Mouse (Mus musculus): ENCODE data around the gene Cdh23.

Gene Cdh23

GRCm38 (mm10) chr10:60474549-60474948 is 221.7 kb downstream of the Cdh23 start:
- DNase-seq (ENCODE audit: low spot score in 2 of 2) = no peak

DNA sequence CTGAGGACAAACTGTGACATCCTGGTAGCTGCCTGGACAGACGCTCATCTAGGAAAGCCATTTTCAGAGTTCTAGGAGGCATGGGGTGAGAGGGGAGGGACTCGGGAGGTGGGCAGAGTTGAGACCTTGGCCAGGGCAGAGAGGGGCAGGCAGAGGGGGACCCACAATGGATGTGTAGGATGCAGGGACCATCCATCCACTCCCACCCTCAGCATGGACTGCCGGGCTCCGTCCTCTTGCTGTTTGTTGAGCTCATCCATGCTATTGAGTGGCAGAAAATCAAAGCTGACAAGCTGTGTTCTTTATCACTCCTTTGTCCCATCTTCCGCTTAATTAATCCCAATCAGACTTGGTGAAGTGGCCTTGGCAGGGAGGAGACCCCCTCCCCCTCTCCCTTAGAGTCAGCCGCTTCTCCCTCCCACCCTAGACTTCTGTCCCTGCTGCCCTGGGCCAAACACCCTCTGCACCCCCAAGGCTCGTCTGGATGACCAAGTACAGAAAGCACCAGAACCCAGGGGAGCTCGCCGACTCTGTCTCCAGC is 222.4 kb downstream of the Cdh23 start:
- DNase-seq (ENCODE audit: low spot score in 2 of 2) = no peak

- no peak for DNase-seq (ENCODE audit: low spot score in 2 of 2)
These were observed 228.5 kb downstream of the Cdh23 start for GRCm38 (mm10) chr10:60467752-60468151.

DNA sequence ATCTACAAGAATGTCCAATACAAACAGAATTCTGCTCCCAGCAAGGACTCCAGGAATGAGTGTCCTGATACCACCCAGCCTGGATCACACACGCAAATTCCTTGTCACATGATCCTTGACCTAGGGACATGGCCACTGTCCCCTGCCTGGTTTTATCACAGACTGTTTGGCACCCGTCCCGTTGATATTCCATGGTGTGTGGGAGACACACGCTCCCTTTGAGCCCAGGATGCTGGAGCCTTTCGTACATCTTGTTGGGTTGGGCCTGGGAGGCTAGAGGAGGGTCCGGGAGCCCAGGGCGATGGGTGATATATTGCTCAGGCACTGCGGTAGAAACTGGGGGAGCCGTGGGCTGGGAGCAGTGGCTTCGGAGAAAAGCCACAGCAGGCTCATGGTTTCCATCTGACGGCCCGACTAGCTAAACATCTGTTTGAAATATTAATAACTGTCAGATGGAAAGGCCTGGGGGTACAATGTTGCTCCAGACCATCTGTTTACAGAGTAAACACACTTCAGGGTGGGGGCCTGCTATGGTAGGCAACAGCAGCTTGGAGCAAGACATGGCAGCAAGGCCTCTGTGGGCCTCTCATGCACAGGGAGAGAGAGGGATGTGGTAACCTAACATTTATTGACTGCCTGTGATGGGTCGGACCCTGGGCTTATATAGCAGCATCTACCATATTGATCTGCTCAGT is 232.2 kb downstream of the Cdh23 start:
- DNase-seq (ENCODE audit: low spot score in 2 of 2) = no peak

DNA sequence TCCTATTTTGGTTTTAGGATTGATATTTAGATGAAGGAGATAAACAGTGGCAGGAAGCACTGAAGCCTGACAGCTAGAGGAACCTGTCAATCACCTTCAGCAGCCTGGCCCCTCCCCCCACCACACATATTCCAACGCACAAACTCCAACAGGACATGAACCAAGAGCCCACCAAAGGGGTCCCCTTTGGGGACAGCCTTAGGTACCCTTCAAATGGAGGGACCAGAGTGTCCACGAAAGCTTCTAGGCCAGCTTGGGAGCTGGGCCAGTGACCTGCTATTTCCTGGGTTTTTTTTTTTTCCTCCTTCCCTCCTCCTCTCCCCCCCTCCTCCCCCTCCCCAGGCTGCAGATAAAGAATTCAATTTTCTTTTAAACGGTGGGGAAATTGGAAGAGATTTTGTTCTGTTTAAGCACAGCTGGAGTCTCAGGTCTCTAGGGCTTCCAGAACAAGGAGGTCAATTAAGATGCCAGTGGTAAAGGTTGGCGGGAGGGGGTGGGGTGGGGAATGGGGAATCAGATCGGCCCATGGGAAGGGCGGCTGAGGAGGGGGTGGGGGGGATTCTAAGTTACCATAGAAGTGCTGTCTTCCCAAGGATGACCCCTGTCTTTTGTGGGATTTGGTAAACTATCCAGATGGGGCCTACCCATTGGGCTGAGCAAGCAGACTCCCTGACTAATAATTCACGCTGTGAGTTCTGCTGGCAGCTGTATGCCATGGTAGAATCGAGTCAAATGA is 239.5 kb downstream of the Cdh23 start:
- no peak for DNase-seq (ENCODE audit: low spot score in 2 of 2)

DNA sequence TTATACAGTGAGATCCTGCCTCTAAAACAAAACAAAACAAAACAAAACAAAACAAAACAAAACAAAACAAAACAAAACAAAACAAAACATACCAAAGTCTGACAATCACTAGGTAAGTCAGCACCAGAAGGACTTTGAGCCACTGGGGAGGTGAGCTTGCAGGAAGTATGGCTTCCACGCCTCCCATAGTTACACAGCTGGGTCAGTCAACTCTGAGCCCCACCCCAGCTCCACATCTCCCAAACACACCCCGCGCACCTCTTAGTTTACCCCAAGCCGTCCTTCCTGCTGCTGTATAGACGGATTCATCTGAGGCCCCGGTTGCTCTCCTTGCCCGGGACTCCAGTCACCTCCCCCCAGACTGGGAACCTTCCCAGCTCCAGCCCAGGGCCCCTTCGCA is 241.1 kb downstream of the Cdh23 start:
- DNase-seq (ENCODE audit: low spot score in 2 of 2) = no peak

GRCm38 (mm10) chr10:60447186-60447585 is 249.1 kb downstream of the Cdh23 start:
- DNase-seq (ENCODE audit: low spot score in 2 of 2) = no peak

- DNase-seq (ENCODE audit: low spot score in 2 of 2) = peak; percentile 56 to 68
These were observed 251.2 kb downstream of the Cdh23 start for GRCm38 (mm10) chr10:60445031-60445593.

- DNase-seq (ENCODE audit: low spot score in 2 of 2) = no peak
These were observed 253.2 kb downstream of the Cdh23 start for GRCm38 (mm10) chr10:60443078-60443477.

- no peak for DNase-seq (ENCODE audit: low spot score in 2 of 2)
These were observed 254.0 kb downstream of the Cdh23 start for GRCm38 (mm10) chr10:60442321-60442720.

GRCm38 (mm10) chr10:60432679-60433078 is 263.6 kb downstream of the Cdh23 start:
- no peak for DNase-seq (ENCODE audit: low spot score in 2 of 2)

DNA sequence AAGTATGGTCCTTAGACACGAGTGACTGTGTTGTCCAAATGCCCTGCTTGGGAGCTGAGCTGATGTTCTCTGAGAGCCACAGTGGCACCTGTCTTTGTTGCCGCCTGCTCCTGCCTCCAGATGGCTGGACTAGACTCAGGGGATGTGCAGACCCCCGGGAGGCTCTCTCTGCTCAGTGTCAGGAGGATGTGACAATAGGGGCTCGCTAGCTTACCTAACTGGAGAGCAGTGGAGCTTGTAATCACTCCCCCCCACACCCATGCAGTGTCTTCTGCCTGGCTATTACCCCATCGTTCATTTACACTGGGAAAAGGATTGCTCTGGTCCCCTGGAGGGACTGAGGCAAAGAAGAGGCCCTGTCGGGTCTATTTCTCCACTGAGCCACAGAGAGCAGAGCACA is 265.7 kb downstream of the Cdh23 start:
- no peak for DNase-seq (ENCODE audit: low spot score in 2 of 2)

DNA sequence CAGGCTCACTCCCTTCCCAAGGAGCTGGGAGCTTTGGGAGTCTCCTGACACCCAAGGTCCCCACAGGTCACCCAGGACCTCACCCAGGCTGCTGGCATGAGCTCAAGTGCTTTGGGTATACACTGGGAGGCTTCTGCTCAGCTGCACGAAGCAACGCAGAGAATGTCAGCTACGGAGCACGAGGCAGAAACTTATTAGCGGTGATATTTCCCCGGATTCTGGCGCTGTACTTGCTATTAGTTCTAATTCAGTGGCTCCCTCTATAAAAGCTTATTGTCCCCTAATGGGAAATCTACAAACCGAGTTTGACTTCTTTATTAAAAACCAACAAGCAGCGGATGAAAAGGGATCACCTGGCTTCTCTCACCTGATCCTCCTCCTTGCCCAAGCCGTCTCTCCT is 266.3 kb downstream of the Cdh23 start:
- no peak for DNase-seq (ENCODE audit: low spot score in 2 of 2)

- no peak for DNase-seq (ENCODE audit: low spot score in 2 of 2)
These were observed 273.5 kb downstream of the Cdh23 start for GRCm38 (mm10) chr10:60422756-60423155.

DNA sequence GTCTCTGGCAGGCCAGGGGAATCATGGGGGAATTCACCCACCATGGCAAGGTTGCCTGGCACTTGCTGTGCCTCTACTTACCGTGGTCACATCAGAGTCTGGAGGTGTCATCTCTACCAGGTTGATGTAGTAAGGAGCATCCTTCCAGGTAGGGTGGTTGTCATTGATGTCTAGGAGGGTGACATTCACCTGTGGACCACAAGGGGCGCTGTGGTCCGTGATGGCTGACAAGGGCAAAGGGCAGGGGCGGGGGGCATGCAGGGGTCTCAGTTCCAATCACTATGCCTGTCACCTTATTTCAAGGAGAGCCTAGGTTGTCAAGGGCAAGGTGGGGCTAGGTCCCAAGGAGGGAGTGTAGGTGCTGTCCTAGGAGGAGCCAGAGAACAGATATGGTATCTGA is 276.7 kb downstream of the Cdh23 start:
- no peak for DNase-seq (ENCODE audit: low spot score in 2 of 2)

- peak; percentile 34 to 75 for DNase-seq (ENCODE audit: low spot score in 2 of 2)
These were observed 278.2 kb downstream of the Cdh23 start for GRCm38 (mm10) chr10:60418137-60418536.

GRCm38 (mm10) chr10:60417041-60417440 is 279.2 kb downstream of the Cdh23 start:
- DNase-seq (ENCODE audit: low spot score in 2 of 2) = no peak

- DNase-seq (ENCODE audit: low spot score in 2 of 2) = no peak
These were observed 282.5 kb downstream of the Cdh23 start for GRCm38 (mm10) chr10:60413756-60414155.

DNA sequence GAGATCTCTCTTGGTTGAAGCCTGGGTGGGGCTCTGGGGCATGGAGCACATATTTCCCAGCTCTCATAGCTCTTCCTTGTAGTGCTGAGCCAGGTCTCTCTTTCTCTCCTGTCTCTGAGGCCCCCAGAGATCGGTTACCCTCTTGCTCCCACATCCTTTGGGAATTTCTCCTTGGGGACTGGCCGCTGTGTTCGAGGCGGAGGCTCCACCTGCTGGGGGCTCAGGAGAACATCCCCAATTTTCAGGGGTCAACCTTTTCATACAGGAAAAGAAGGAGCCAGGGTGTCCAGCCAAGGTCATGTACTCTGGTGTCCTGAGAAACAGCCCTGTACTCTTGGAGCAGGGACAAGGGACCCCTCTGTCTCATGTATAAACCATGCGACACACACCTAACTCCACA is 284.5 kb downstream of the Cdh23 start:
- no peak for DNase-seq (ENCODE audit: low spot score in 2 of 2)

DNA sequence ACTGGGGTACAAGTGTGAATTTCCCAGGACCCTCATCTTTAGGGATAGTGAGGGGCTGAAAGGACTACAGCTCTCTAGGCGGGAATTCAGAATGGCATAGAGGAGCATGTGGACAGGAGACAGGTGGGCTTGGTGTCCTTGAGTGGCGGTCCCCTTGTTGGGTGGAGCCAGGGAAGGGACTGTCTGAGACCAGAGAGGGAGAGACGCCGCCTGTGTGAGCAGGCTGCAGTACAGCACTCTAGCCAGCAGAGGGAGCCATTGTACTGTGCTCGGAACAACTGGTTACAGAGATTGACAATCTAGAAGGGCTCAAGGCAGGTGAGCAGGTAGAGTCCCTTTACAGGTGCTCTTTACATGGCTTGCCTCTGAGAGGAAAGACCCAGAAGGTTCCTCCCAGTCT is 288.5 kb downstream of the Cdh23 start:
- peak; percentile 42 to 69 for DNase-seq (ENCODE audit: low spot score in 2 of 2)

DNA sequence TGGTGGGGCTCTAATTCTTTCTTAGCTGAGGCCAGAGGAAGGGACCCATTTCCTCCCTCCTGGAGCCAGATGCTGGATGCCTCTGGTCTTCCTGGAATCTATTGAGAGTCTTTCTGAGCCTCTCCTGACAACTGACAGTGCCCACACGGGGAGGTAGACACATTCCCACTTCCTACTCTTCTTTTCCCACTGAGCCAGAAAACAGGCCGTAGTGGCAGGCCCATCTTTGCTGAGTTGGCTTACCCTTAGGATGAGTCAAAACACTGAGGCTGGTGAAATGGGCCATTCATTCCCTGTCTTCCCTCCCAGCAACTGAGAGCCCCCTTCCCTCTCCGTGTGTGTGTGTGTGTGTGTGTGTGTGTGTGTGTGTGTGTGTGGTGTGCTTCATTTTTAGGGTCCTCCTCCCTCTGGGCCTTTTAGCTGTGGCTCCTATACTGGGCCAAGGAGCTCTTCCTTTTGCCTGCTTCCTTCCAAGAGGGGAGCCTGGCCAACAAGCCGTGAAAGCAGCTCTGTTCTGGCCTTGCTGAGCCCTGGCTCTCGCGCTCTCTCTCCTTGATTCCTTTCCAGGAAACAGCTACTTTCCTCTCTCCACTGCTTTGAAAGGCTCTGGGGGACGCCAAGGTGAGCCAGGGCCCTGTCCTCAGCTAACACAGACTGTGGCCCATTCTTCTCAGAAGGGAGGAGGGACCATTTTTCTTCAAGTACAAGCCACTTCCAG is 290.7 kb downstream of the Cdh23 start:
- DNase-seq (ENCODE audit: low spot score in 2 of 2) = peak in 1 of 2 experiments; percentile 45
